Comparison of ENCODE assay signal across 18 mouse cellular contexts in genomic region chr12:78939393-78940037, GRCm38 (mm10). TPM values are rescaled to one million over a fixed set of nuclear protein-coding genes. Genes with fewer than 3 reads are reported as not detected.
"Had no signal": no experiment of that assay in that cellular context is flagged by ENCODE, and none has a peak within 500 bp of the region (broad histone marks: within the 10 kb centered on the region; RNA-seq: fewer than 3 reads in every experiment).

No protein-coding gene starts in this region.

- H3K4me3 ChIP-seq: limb, embryonic 10.5 days; limb, embryonic 13.5 days; liver, embryonic 13.5 days; megakaryocyte, embryonic 14.5 days; midbrain, embryonic 10.5 days; midbrain, embryonic 13.5 days had no signal

- H3K9ac ChIP-seq: limb, embryonic 13.5 days; liver, embryonic 13.5 days; midbrain, embryonic 13.5 days had no signal

- H3K4me1 ChIP-seq: limb, embryonic 10.5 days; limb, embryonic 13.5 days; liver, embryonic 13.5 days; megakaryocyte, embryonic 14.5 days; midbrain, embryonic 10.5 days; midbrain, embryonic 13.5 days had no signal

- H3K9me3 ChIP-seq: limb, embryonic 10.5 days; limb, embryonic 13.5 days; liver, embryonic 13.5 days; megakaryocyte, embryonic 14.5 days; midbrain, embryonic 10.5 days; midbrain, embryonic 13.5 days had no signal

- H3K4me2 ChIP-seq: limb, embryonic 13.5 days; liver, embryonic 13.5 days; midbrain, embryonic 13.5 days had no signal

- ATAC-seq: inflammation-experienced regulatory T-cells, adult 6 months; midbrain, embryonic 13.5 days; midbrain, embryonic 16.5 days had no signal

- H3K27ac ChIP-seq: limb, embryonic 10.5 days; limb, embryonic 13.5 days; liver, embryonic 13.5 days; midbrain, embryonic 10.5 days; midbrain, embryonic 13.5 days had no signal

- DNase-seq: kidney, adult 18-20 months; kidney, adult 9 months; kidney, postnatal 14 days; kidney, postnatal 4 days; liver; liver, embryonic 13.5 days; lung, adult 2 months; lung, postnatal 36 days; thymus, adult 18-20 months; thymus, postnatal 36 days had no signal

- H3K36me3 ChIP-seq: limb, embryonic 10.5 days; limb, embryonic 13.5 days; liver, embryonic 13.5 days; midbrain, embryonic 10.5 days; midbrain, embryonic 13.5 days had no signal

- H3K27me3 ChIP-seq: limb, embryonic 13.5 days; midbrain, embryonic 13.5 days had no signal

RNA-seq across cellular contexts. Expression of gene Plek2, which starts 32.8 kb away (rescaled TPM):
- total RNA-seq: monocyte, adult 5-6 weeks had no signal
